Comparison of ENCODE assay signal across 8 mouse cellular contexts in the genomic region with DNA sequence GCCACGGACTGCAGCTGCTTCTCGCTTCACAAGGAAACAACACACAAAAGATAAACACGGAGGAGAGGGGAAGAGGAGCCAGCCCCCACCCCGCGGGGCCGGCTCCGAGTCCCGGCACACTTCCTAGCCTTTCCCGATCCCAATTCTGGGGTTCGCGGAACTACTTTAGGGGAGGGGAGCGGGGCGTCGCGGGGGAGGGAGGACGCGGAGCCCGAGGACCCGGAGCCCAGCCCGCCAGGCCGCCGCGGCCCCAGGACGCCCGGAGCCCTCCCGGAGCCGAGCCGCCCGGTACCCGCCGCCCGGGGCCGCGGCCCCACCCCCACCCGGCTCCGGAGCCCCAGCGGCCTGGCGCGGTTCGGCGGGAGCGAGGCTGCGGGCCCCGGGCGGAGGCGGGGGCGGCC.
DNase-seq lines count a peak whose midpoint lies in the region; ATAC-seq and TF ChIP-seq lines count a peak whose summit lies in the region.

No protein-coding gene starts in this region.

- no peak for TF ChIP-seq CTCF in embryonic fibroblast, embryonic 13.5 days (IDR thresholded peaks at IDR 0.05; ENCODE audit: borderline replicate concordance, insufficient read depth, low read length)
- no peak for TF ChIP-seq CTCF in stomach, postnatal 0 days (IDR thresholded peaks at IDR 0.05; ENCODE audit: low read depth)

- 0% methylated on average over 41 of the region's 47 CpGs for WGBS in heart, embryonic 13.5 days
- under 1% methylated on average over 44 of the region's 47 CpGs for WGBS in liver, embryonic 15.5 days (ENCODE audit: insufficient replicate concordance)
- 0% methylated on average over 14 of the region's 47 CpGs for WGBS in stomach, postnatal 0 days

- 0 out of 2 replicates have a peak, but pooled peaks have one; percentile 43 for TF ChIP-seq POLR2A in embryonic fibroblast, embryonic 13.5 days (IDR thresholded peaks at IDR 0.05; ENCODE audit: low read depth, low read length)

- no peaks in the 10 kb centered on the region for H3K9me3 ChIP-seq in heart, embryonic 13.5 days
- no peaks in the 10 kb centered on the region for H3K9me3 ChIP-seq in liver, embryonic 15.5 days (replicated peaks)
- H3K9me3 ChIP-seq in stomach, postnatal 0 days (ENCODE audit: control insufficient read depth, low read length): no peaks in the 10 kb centered on the region

- H3K9ac ChIP-seq in heart, embryonic 13.5 days: peak overlapping the region; percentile 100
- H3K9ac ChIP-seq in liver, embryonic 15.5 days: peak overlapping the region; percentile 99
- H3K9ac ChIP-seq in stomach, postnatal 0 days (ENCODE audit: low read length): peak overlapping the region; percentile 100

- TF ChIP-seq EP300 in stomach, postnatal 0 days (optimal IDR thresholded peaks at IDR 0.05): no peak

- H3K27ac ChIP-seq in embryonic fibroblast, embryonic 13.5 days (ENCODE audit: insufficient read depth, low read length): peak overlapping the region; percentile 91
- H3K27ac ChIP-seq in heart, embryonic 13.5 days (replicated peaks): peak overlapping the region; percentile 99
- H3K27ac ChIP-seq in liver, embryonic 15.5 days (replicated peaks): peak overlapping the region; percentile 98
- peak overlapping the region; percentile 100 for H3K27ac ChIP-seq in stomach, postnatal 0 days (replicated peaks)

- H3K4me3 ChIP-seq in embryonic fibroblast, embryonic 13.5 days (ENCODE audit: insufficient read depth, low read length): peak overlapping the region; percentile 96
- peak overlapping the region; percentile 85 for H3K4me3 ChIP-seq in heart, embryonic 13.5 days
- H3K4me3 ChIP-seq in liver, embryonic 15.5 days (replicated peaks): peak overlapping the region; percentile 95
- peak overlapping the region; percentile 96 for H3K4me3 ChIP-seq in stomach, postnatal 0 days (ENCODE audit: low read depth, low read length)

- no peaks in the 10 kb centered on the region; the same call in 1 of the 2 replicates for H3K4me1 ChIP-seq in embryonic fibroblast, embryonic 13.5 days (ENCODE audit: control insufficient read depth, insufficient read depth, low read length)
- peaks cover 37% of the 10 kb centered on the region for H3K4me1 ChIP-seq in heart, embryonic 13.5 days
- peaks cover 35% of the 10 kb centered on the region for H3K4me1 ChIP-seq in liver, embryonic 15.5 days (replicated peaks)
- 0 out of 2 replicates have a peak, but pooled peaks cover 2% of the 10 kb centered on the region for H3K4me1 ChIP-seq in stomach, postnatal 0 days (replicated peaks; ENCODE audit: control insufficient read depth, insufficient read depth)

- no peaks in the 10 kb centered on the region for H3K27me3 ChIP-seq in heart, embryonic 13.5 days (replicated peaks)
- H3K27me3 ChIP-seq in liver, embryonic 15.5 days: no peaks in the 10 kb centered on the region
- H3K27me3 ChIP-seq in stomach, postnatal 0 days (ENCODE audit: control insufficient read depth, insufficient read depth, low read length): no peaks in the 10 kb centered on the region

- H3K36me3 ChIP-seq in heart, embryonic 13.5 days: no peaks in the 10 kb centered on the region
- H3K36me3 ChIP-seq in liver, embryonic 15.5 days (replicated peaks): no peaks in the 10 kb centered on the region
- H3K36me3 ChIP-seq in stomach, postnatal 0 days (ENCODE audit: control insufficient read depth, insufficient read depth, low read length): no peaks in the 10 kb centered on the region

- peak; percentile 83 for ATAC-seq in heart, embryonic 13.5 days (ENCODE audit: extremely low read depth, insufficient number of reproducible peaks, low FRiP score, low TSS enrichment)
- peak; percentile 90 for ATAC-seq in liver, embryonic 15.5 days (ENCODE audit: insufficient read depth)
- ATAC-seq in stomach, postnatal 0 days (ENCODE audit: low FRiP score, low TSS enrichment): peak; percentile 89

- peak overlapping the region; percentile 77 for H3K4me2 ChIP-seq in heart, embryonic 13.5 days
- H3K4me2 ChIP-seq in liver, embryonic 15.5 days: peak overlapping the region; percentile 77
- H3K4me2 ChIP-seq in stomach, postnatal 0 days (replicated peaks; ENCODE audit: low read depth): peak overlapping the region; percentile 57

- DNase-seq in 3134 (ENCODE audit: extremely low read depth, insufficient read length, low spot score): peak; percentile 76
- DNase-seq in adrenal gland, adult (ENCODE audit: inconsistent age in 2 of 2, low spot score in 1 of 2): peak; percentile 72 to 93
- DNase-seq in kidney, postnatal 14 days: peak; percentile 74
- peak; percentile 79 for DNase-seq in neural tube, embryonic 10.5 days (ENCODE audit: extremely low spot score, low spot score)
- peak; percentile 73 for DNase-seq in stomach, postnatal 0 days (ENCODE audit: low spot score)

Comparison
In these comparisons a context has a peak if more than half of its experiments do, and no peak if none do; other contexts are left out.
1. Peak in every context shown above with its lines: DNase-seq, ATAC-seq, H3K4me3 ChIP-seq and H3K27ac ChIP-seq.